Mouse (Mus musculus) midbrain, embryonic 14.5 days (tissue): ENCODE data around the gene Bmp3. TPM values are rescaled to one million over a fixed set of nuclear protein-coding genes. Genes with fewer than 3 reads are reported as not detected.

Experiments
- ATAC-seq: fragments of 200-750 bp; cut with Nextera tagmentation; 2 replicates; pipeline ENCODE4 v1.8.0; 2017; ENCODE audit warnings: moderate number of reproducible peaks, moderate library complexity; ENCODE audit not compliant: low FRiP score, low TSS enrichment
- DNase-seq: peaks from one replicate; pipeline ENCODE4 v3.0.0-alpha.2; 2015
- H3K27ac ChIP-seq: fragments of 300-500 bp; sonication (generic); replicated peaks from 2 replicates; pipeline ENCODE4 v1.5.1; 2014; ENCODE audit warnings: mild to moderate bottlenecking, low read depth, low read length, moderate library complexity
- H3K27me3 ChIP-seq: fragments of 300-500 bp; sonication (generic); 2 replicates; pipeline ENCODE4 v1.6.1; 2014; ENCODE audit warnings: low read length, control low read depth, mixed read lengths; ENCODE audit not compliant: control insufficient read depth, insufficient read depth
- H3K36me3 ChIP-seq: fragments of 300-500 bp; sonication (generic); 2 replicates; pipeline ENCODE4 v1.6.1; 2014; ENCODE audit warnings: low read length, control low read depth; ENCODE audit not compliant: control insufficient read depth, insufficient read depth
- H3K4me1 ChIP-seq: fragments of 300-500 bp; sonication (generic); 2 replicates; pipeline ENCODE4 v1.6.1; 2014; ENCODE audit warnings: mild to moderate bottlenecking, antibody characterized with exemption, low read length, control low read depth; ENCODE audit not compliant: control insufficient read depth, insufficient read depth
- H3K4me2 ChIP-seq: fragments of 300-500 bp; sonication (generic); 2 replicates; pipeline ENCODE4 v1.6.1; 2014; ENCODE audit warnings: mild to moderate bottlenecking, low read length, moderate library complexity
- H3K4me3 ChIP-seq: fragments of 300-500 bp; sonication (generic); replicated peaks from 2 replicates; pipeline ENCODE4 v1.5.1; 2014; ENCODE audit warnings: low read depth, low read length
- H3K9ac ChIP-seq: fragments of 300-500 bp; sonication (generic); replicated peaks from 2 replicates; pipeline ENCODE4 v1.6.1; 2014; ENCODE audit warnings: mild to moderate bottlenecking, low read length, moderate library complexity
- H3K9me3 ChIP-seq: fragments of 300-500 bp; sonication (generic); 2 replicates; pipeline ENCODE4 v1.6.1; 2016; ENCODE audit warnings: low read length, control low read depth, mixed read lengths; ENCODE audit not compliant: control insufficient read depth
- WGBS: fragments of 180-500 bp; shearing (Covaris S2); extraction: QIAGEN DNeasy Blood & Tissue Kit; methylation state at CpG from one replicate; pipeline ENCODE4 v1.1.7; 2014; 5-methylcytosine and 5-hydroxymethylcytosine counted together
- polyA plus RNA-seq: library from polyadenylated mRNA; unstranded; fragments of >200 nt; fragmentation: Nextera tagmentation; extraction: Ambion mirVana; gene quantifications from 2 replicates; pipeline ENCODE4 v1.2.1, GENCODE M21; 2014

The Bmp3 gene
- polyA plus RNA-seq, 1 experiment from 2014 or later: 2.1 TPM

DNA sequence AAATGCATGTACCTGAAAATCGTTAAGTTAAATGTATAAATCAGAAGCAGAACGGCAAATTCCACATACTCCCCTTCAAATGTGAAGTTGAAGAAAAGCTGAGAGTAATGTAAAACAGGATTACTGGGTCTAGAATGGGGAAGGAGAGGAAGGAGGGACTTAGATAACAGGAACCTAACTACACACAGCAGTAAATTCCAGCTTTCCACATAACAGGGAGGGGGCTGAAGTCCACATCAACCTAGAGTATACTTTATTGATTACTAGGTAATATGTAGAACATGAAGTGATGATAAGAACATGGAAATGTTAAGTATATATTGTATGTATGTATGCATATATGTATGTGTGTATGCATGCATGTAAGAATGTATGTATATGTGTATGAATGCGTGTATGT lies 68.7 kb downstream of the Bmp3 start:
- no peak overlapping the region for H3K4me3 ChIP-seq
- H3K4me2 ChIP-seq: no peak overlapping the region
- no peaks in the 10 kb centered on the region for H3K27me3 ChIP-seq
- DNase-seq (no peak), ATAC-seq (no peak)
- no peaks in the 10 kb centered on the region for H3K9me3 ChIP-seq
- WGBS: 94% methylated on average over 3 of the region's 3 CpGs
- no peaks in the 10 kb centered on the region for H3K36me3 ChIP-seq
- H3K9ac ChIP-seq: no peak overlapping the region
- no peaks in the 10 kb centered on the region for H3K4me1 ChIP-seq
- H3K27ac ChIP-seq: no peak overlapping the region

Other genes with a start within 250 kb of the Bmp3 start
- 2.2 and 2.4 TPM in 2 replicates for gene Prkg2, start 182.9 kb downstream of the Bmp3 start, polyA plus RNA-seq